Mouse (Mus musculus) lung, adult 2 months (tissue): ENCODE data around the gene Fgr.

ENCODE experiments used
- CTCF ChIP-seq: fragments of 200-500 bp; IDR thresholded peaks from 2 replicates; pipeline ENCODE4 v1.5.1; 2011; ENCODE audit warnings: mild to moderate bottlenecking, low read length, control low read depth; ENCODE audit not compliant: insufficient read depth
- POLR2A ChIP-seq: fragments of 200-500 bp; IDR thresholded peaks from 2 replicates; pipeline ENCODE4 v1.6.1; 2011; ENCODE audit warnings: low read depth, mild to moderate bottlenecking, control low read depth, low read length, borderline replicate concordance; ENCODE audit errors: extremely low read depth

DNA sequence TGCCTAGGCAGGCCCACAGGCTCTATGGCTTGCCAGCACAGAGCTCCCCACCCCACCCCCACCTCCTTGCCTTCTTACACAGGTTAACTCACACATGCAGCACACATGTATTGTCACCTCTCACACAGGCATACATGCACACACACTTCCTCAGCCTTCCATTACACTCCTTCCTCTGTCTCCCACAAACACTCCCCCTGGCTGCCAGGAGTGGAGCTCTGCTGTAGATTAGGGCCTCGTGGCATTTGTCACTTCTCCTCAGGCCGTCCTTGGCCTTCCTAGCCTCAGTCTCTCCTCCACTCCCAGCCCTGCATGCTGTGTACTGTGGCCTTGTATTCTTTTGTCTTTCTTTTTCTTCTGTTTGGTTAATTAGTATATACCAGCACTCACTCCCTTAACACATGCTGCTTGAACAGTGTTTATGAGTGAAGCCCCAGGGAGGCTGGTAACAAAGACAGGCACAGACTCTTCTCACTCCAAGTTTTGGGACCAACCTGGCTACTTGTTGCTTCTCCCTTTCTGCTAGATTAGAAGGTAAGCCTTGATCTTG is 53.0 kb downstream of the Fgr start:
- TF ChIP-seq CTCF = no peak
- no peak for TF ChIP-seq POLR2A
